Mouse (Mus musculus) mouse trophoblast stem cell (cell line): ENCODE results near the gene Olfr548-ps1.
"Not testable (repeated sequence)": the region's sequence is repeated elsewhere in the genome, so short reads cannot be mapped to it uniquely, and the experiment has no call there.

ENCODE experiments used
- in situ Hi-C, 2 experiments: fragments of 300-500 bp; cut with MseI, MboI; formaldehyde crosslinking; loops; 2 replicates in 1 of 2; 3 replicates in 1 of 2; pipeline ENCODE4 v1.15.1; 2025

Olfr548-ps1 gene

DNA sequence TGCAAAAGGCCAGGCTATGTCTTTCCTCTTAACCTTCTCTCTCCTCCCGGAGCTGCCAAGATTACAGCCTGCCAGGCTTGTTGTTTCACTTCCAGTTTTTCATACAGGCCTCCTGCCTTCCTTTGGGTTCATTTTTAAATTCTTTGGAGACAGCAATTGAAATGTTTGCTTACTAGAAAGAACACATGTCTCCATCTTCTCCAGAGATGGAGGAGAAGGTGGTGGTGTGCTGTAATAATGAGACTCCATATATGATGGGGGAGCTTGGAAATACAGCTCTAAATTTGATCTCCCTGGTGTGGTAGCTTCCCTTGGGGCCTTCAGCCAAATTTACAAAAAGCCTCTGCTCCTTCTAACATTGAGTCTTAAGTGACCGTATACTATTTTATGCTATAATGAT lies at the start of gene Olfr548-ps1:
Gene Olfr548-ps1 (plus strand): TSS at position 301 of the 400 bp plus-strand sequence.
- in situ Hi-C loops = no loop called here

GRCm38 (mm10) chr7:102494416-102494815 lies 46.3 kb upstream of the Olfr548-ps1 start:
- in situ Hi-C loops = not testable (repeated sequence)

- in situ Hi-C loops = no loop called here
These were observed 41.2 kb upstream of the Olfr548-ps1 start, which contains the start of gene Olfr545 for GRCm38 (mm10) chr7:102499473-102499872. Gene Olfr545 (minus strand): TSS chr7:102499573.

GRCm38 (mm10) chr7:102501986-102502385 lies 38.7 kb upstream of the Olfr548-ps1 start:
- in situ Hi-C loops = no loop called here

GRCm38 (mm10) chr7:102506848-102507247 lies 33.8 kb upstream of the Olfr548-ps1 start:
- in situ Hi-C loops = no loop called here

GRCm38 (mm10) chr7:102508066-102508465 lies 32.6 kb upstream of the Olfr548-ps1 start:
- in situ Hi-C loops = no loop called here

GRCm38 (mm10) chr7:102508666-102509065 lies 32.0 kb upstream of the Olfr548-ps1 start:
- in situ Hi-C loops = no loop called here

- in situ Hi-C loops = loop anchor here (5.0 to 10.0 kb wide), 3 partner anchors 125 to 405 kb away; partner anchors contain the start of genes Olfr554 (in 2 of the 2) and Olfr571 (in 2 of the 2)
These were observed 31.0 kb upstream of the Olfr548-ps1 start for GRCm38 (mm10) chr7:102509726-102510125.

DNA sequence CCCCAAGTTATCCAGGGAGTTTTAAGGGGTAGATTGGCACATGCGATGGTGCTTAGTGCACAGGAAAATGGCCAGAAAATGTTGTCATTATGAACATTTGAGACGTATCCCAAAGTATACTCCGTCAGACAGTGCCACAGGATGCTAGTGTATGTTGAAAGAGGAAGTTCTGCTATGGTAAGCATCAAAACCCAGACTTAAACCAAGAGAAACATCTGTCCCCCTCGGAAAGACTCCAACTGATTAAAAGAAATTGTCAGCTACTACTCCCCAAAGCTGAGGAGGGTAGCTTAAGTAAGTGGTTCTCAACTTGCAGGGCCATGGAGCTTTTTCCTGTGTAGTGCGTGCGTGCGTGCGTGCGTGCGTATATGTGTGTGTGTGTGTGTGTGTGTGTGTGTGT lies 28.8 kb upstream of the Olfr548-ps1 start:
- in situ Hi-C loops = loop anchor here (5.0 to 10.0 kb wide), 3 partner anchors 123 to 403 kb away; partner anchors contain the start of genes Olfr554 (in 2 of the 2) and Olfr571 (in 2 of the 2)

DNA sequence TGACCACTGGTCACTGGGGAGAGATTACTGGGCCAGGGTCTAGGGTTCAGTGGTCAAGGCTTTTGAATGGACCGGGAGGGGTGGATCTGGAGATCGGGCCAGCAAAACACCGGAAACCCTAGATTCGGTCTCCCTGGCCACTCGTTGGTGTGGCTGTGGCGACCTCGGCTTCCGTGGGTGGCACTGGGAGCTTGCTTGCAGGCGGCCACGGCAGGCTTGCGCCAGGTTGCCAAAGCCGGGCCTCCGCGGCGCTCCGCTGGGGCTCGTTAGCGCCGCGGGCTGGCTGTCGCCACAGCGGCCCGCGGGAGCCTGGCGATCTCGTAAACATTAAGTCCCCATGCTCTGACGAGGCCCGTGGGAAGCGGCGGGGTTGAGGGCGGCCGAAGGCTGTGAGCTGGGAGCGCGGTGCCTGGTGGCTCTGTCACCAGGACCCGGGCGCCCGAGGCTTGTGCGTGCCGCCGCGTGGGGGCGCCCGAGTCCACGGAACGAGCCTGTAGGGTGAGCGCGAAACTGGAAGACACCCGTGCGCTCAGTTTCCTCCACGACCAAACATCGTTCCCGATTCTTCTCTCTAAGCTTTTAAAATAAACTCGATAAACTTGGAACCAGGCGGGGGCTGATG lies 27.8 kb upstream of the Olfr548-ps1 start:
- in situ Hi-C loops = loop anchor here (5.0 to 10.0 kb wide), 3 partner anchors 122 to 402 kb away; partner anchors contain the start of genes Olfr554 (in 2 of the 2) and Olfr571 (in 2 of the 2)

GRCm38 (mm10) chr7:102514144-102514543 lies 26.6 kb upstream of the Olfr548-ps1 start:
- in situ Hi-C loops = loop anchor here (5.0 to 10.0 kb wide), 3 partner anchors 121 to 401 kb away; partner anchors contain the start of genes Olfr554 (in 2 of the 2) and Olfr571 (in 2 of the 2)

DNA sequence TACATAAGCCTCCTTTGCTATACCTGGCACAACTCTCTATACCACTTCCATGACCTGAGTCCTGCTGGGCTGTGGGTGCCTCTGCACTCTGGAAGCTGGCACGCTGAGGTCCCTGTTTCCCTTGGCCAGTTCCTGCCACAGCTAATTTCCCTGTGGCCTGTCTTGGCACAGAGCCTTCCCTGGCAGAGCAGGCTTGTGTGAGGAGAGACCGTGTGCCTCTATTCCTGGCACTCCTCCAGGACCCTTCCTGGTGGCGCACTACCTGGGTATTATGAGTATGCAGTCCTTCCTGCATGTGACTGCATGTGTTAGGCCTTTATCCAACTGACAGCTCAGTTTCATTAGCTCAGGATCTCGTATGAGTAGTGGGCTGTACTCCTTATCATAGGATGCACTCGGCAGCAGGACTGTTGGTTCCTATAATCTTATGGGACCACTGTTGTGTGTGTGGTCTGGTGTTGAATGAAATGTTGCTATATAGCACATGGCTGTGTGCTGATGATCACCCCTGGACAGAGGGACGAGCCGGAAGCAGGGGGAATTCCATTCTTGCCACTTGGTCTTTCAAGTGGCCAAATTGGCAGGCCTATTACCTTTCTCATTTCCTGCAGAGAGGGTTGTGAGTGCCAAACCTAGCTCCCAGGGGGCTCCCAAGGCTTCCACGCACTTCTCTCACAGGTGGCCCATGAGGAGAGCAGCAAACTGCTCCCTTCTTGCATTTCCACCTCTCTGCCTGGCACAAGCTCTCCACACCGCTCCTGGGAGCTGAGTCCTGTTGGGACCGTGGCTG lies 24.2 kb upstream of the Olfr548-ps1 start:
- in situ Hi-C loops = loop anchor here (10.0 kb wide), 2 partner anchors 118 to 398 kb away; partner anchors contain the start of genes Olfr571 (in 2 of the 2) and Olfr554 (in 1 of the 2)

- in situ Hi-C loops = loop anchor here (10.0 kb wide), 2 partner anchors 118 to 398 kb away; partner anchors contain the start of genes Olfr571 (in 2 of the 2) and Olfr554 (in 1 of the 2)
These were observed 23.7 kb upstream of the Olfr548-ps1 start for GRCm38 (mm10) chr7:102517051-102517335.

- in situ Hi-C loops = no loop called here
These were observed 11.6 kb upstream of the Olfr548-ps1 start for GRCm38 (mm10) chr7:102529052-102529451.

GRCm38 (mm10) chr7:102534449-102534848 lies 6.2 kb upstream of the Olfr548-ps1 start, which contains the start of gene Olfr547:
Gene Olfr547 (plus strand): TSS chr7:102534749.
- in situ Hi-C loops = no loop called here

DNA sequence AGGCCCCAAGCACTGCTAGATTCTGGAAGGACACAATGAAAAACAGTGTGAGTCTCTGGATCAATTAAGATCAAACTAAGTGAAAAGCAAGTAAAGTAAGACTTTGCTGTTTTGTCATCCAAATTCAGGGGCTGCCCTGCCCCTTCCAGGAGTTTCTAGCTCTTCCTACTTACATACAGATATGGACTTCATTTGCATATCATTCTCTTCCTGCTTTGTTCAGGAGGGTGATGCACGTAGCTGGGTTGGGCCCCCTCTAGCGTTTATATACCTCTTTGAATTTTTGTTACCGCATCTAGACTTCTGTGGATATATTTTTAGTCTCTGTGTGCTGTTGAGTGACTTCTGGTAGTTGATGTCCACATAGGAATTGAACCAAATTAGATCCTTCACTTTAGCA lies 555 bp downstream of the Olfr548-ps1 start:
- in situ Hi-C loops = no loop called here

DNA sequence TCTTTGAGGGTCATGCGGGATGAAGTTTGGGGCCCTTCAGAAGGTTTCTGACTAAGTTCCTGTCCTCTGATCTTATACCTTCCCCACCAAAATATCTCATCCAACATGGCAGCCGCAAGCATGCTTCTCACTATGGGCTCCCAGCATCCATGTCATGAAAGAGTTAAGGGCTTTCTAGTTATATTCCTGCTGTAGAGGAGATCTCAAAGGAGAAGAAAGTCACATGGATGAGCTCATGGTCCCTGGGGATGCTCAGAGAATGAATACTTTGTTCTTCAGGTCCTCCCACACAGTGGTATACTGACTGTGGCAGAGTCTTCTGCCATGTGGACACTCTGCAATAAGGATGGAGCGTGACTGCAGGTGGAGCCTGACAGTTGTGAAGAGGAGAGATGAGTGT lies 8.9 kb downstream of the Olfr548-ps1 start, which contains the start of gene Olfr549:
Gene Olfr549 (plus strand): TSS at position 301 of the 400 bp plus-strand sequence.
- in situ Hi-C loops = no loop called here

- in situ Hi-C loops = no loop called here
These were observed 12.6 kb downstream of the Olfr548-ps1 start for GRCm38 (mm10) chr7:102553279-102553678.

DNA sequence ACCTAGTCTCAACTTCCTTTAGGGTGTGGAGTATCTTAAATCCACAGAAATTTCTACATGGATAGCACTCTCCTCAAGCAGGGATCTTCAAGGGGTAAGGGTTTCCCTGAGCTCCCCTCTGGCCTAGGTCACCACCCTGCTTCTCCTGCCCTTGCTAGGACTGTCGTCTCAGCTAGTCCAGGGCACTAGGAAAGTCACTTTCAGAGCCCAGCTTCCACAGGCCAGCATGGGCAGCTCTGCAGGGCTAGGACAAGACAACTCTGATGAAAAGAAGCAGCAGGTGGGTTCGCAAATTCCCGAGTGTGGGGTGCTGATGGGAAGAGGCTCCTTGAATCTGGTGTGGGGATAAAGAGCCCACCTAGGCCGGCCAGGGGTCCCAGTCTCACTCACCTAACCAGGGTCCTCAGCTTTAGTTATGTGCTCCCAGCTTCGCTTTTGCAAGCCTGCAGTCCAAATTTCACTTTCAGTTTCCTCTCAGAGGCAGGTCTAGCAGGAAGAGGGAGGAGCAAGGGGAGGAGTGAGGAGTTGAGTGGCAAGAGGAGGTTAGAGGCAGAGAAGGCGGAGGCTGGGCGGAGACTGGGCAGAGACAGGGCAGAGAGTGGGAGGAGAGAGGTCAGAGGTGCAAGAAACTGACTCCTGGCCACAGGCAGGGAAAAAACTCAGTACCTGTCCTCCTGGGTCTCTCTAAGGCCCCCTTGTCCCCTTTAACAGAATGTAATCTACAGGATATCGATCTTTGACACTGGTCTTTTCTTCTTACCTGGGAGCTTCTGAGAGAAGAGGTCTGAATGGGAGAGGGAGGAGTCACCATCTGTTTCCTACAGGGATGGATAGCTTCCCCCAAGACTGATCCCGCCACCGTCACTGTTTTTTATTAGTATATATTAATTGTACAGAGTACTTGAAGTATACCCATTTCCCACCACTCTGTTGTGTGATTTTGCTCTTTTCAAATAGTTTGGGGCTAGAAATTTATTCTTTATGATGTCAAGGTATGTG lies 24.6 kb downstream of the Olfr548-ps1 start, which contains the start of gene Trim21:
Gene Trim21 (minus strand): TSS at position 488 of the 999 bp plus-strand sequence.
- in situ Hi-C loops = no loop called here

DNA sequence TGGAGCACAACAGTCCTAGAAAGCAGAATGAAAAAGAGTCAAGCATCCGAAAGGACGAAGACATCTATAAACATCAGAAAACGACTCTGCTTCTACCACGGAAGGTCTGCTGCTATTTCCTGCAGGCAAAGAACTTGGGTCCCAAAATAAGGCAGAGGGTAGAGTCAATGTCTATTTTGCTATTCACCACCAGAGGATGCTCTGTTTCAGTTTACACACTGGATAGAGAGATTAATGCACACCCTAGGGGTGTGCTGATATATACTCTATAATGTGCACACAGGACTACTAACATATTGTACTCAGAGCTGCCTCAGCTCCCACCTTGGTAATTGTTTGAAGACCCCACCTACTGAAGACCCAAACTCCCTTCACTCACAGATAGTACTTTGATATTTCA lies 25.5 kb downstream of the Olfr548-ps1 start:
- in situ Hi-C loops = no loop called here

DNA sequence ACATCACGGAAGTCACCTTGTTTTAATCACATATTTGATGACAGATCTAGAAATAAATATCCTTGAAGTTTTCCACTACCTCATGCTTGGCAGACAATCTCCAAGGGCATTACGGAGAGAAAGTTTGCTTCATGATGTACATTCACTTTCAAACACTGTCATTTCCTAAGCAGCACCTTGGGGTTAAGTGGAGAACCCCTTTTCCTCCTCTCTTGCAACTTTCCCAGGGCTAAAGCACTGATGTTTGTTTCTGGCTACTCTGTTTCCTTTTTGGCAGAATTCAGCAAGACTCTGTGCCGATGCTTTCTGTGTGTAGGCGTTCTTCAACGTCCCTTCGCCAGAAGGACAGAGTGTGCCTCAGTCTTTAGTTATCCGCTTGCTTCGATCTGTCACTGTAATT lies 30.4 kb downstream of the Olfr548-ps1 start, which contains the start of gene Olfr550:
Gene Olfr550 (plus strand): TSS at position 301 of the 400 bp plus-strand sequence.
- in situ Hi-C loops = no loop called here
